Mouse (Mus musculus) left cerebral cortex, adult 2 months (tissue): ENCODE data around the gene Prmt7. TPM values are rescaled to one million over a fixed set of nuclear protein-coding genes. Genes with fewer than 3 reads are reported as not detected.

Experiments
- DNase-seq, 2 experiments: peaks; one replicate each; pipeline ENCODE4 v3.0.0; 2021 to 2022; ENCODE audit warnings: low spot score in 2 of 2, mixed read lengths in 1 of 2; ENCODE audit errors: extremely low spot score in 1 of 2
- H3K27ac ChIP-seq: fragments of 200-600 bp; 2 replicates; pipeline ENCODE4 v1.8.1; 2022
- H3K4me3 ChIP-seq: fragments of 200-600 bp; 2 replicates; pipeline ENCODE4 v1.8.1; 2022
- CTCF ChIP-seq: fragments of 200-600 bp; IDR thresholded peaks from 2 replicates; pipeline ENCODE4 v1.8.1; 2022; ENCODE audit warnings: antibody characterized with exemption, mild to moderate bottlenecking, moderate library complexity
- intact Hi-C: fragments of 180-260 bp; cut with DNase I; formaldehyde crosslinking; loops from one replicate; pipeline ENCODE4 v1.15.1; 2025
- total RNA-seq, 2 experiments: library from RNA; stranded (reverse); gene quantifications; 2 replicates each; pipeline ENCODE4 v1.2.3; 2021

The Prmt7 gene
- total RNA-seq, 2 experiments from 2014 or later, result 36.5 to 39.4 TPM

- no peak for TF ChIP-seq CTCF
- H3K4me3 ChIP-seq, result no peak overlapping the region
- intact Hi-C loops, result no loop called here
- DNase-seq, result no peak
- H3K27ac ChIP-seq, result no peak overlapping the region
These were observed 20.8 kb downstream of the Prmt7 start for GRCm38 (mm10) chr8:106231536-106231935.

DNA sequence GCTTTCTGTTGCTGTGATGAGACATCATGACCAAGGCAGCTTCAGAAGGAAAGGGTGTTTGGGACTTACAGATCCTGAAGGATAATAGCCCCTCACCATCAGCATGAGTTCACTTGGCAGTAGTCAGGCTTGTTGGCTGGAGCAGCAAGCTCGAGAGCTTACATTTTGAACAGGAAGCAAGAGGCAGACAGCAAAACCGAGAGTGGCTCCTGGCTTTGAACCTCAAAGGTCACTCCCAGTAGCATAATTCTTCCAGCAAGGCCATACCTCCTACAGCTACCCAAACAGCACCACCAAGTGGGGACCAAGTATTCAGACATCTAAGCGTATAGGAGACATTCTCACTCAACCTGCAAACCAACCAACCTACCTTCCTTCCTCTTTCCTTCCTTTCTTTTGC, 22.0 kb downstream of the Prmt7 start:
- TF ChIP-seq CTCF, result no peak
- no peak for DNase-seq
- H3K4me3 ChIP-seq, result no peak overlapping the region
- intact Hi-C loops, result no loop called here
- no peak overlapping the region for H3K27ac ChIP-seq

GRCm38 (mm10) chr8:106234567-106235261, 24.0 kb downstream of the Prmt7 start:
- TF ChIP-seq CTCF, result no peak
- no peak overlapping the region for H3K27ac ChIP-seq
- no peak overlapping the region for H3K4me3 ChIP-seq
- DNase-seq, result peak in 1 of 2 experiments; percentile 25
- intact Hi-C loops, result no loop called here

DNA sequence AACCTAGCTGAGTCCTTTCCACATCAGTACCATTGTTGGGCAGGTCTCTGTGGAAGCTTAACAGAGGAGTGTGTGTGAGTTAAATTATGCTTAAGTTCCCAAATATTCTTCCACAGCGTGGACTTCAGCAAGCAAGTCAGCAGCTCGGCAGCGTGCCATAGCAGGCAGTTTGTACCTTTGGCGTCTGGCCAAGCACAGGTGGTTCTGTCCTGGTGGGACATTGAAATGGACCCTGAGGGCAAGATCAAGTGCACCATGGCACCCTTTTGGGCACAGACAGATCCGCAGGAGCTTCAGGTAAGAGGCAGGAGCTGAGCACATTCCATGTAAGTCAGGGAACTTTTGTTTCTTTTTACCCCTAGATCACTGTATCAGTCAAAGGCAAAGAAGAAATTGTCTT, 26.4 kb downstream of the Prmt7 start:
- intact Hi-C loops, result no loop called here
- no peak for DNase-seq
- Histone ChIP-seq H3K27ac (no peak overlapping the region), H3K4me3 (no peak overlapping the region)
- TF ChIP-seq CTCF, result no peak

GRCm38 (mm10) chr8:106250186-106250585, 39.5 kb downstream of the Prmt7 start:
- Histone ChIP-seq H3K4me3 (no peak overlapping the region), H3K27ac (0 out of 2 replicates have a peak overlapping the region, but pooled peaks have one; percentile 11)
- intact Hi-C loops, result no loop called here
- DNase-seq, result no peak
- no peak for TF ChIP-seq CTCF

DNA sequence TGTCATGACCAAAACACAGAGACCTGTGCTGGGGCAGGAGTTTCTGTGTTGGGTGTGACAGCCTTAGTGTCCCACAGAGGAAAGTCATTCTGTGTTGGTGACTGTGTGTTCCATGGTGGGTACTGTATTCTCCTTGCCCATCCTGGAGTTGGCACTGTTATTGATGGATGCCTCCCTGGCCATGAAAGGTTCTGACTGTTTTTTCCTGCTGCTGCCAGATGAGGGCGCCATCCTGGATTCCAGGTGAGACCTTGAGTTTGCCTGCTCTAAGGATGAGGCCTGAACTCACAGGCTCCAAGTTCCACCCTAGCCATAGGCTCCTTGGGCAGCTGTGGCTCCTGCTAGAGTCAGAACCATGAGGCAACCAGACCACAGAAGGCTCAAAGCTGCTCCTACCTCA, 47.4 kb downstream of the Prmt7 start:
- DNase-seq, result no peak
- TF ChIP-seq CTCF, result peak; percentile 45
- Histone ChIP-seq H3K27ac (no peak overlapping the region), H3K4me3 (no peak overlapping the region)
- intact Hi-C loops, result no loop called here

DNA sequence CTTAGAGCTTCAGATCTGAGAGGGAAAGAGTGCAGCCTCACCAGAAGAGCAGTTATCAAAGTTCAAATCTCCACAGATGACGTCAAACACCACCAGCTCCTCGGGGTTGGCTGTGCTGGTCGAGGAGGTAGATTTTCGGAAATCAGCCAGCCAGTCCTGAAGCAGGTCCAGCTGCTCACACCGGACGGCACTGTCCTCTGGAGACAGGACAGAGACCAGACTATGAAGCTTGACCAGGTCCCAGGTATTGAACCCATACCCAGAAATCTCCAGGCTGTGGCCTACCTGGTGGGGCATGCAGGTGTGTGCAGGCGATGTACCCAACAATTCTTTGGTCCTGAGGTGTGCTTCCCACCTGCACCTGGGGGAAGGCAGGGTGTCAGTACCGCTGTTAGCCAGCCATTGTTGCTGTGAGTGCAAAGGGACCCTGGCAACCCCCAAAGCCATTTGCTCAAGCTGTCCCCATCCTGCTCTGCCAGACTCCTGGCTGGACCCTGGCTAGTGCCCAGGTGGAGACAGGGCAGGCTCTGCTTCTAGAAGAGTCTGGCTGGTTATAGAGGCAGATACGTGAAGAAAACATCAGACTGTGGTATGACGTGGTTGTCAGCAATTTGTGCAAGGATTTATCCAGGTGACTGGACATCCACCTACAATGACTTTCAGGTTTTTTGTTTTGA, 49.0 kb downstream of the Prmt7 start:
- no peak for DNase-seq
- no peak overlapping the region for H3K27ac ChIP-seq
- no peak for TF ChIP-seq CTCF
- no peak overlapping the region for H3K4me3 ChIP-seq
- intact Hi-C loops, result loop anchor here (2.0 kb wide), 1 partner anchor 143 kb away; no protein-coding TSS in a partner anchor

DNA sequence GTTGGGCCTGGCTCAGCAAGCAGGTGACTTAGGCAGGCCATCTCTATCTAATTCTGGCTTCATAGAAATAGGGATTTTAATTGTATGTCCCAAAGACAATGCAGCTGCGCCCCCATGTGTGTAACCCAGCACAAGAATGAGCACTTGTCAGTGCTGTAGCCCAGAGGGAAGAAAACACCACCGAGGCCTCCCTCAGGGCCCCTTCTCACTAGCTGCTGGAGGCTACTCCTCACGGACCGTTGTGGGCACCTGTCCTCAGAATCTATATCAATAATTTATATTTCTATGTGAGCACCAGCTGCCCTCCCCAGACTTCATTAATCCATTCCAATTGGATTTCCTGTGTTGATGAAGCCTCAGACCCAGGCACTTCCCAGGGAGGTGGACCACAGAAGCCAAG, 50.2 kb downstream of the Prmt7 start:
- TF ChIP-seq CTCF, result no peak
- H3K4me3 ChIP-seq, result no peak overlapping the region
- no peak for DNase-seq
- intact Hi-C loops, result loop anchor here (2.0 kb wide), 1 partner anchor 142 kb away; no protein-coding TSS in a partner anchor
- H3K27ac ChIP-seq, result no peak overlapping the region

- intact Hi-C loops, result no loop called here
- TF ChIP-seq CTCF, result no peak
- Histone ChIP-seq H3K4me3 (no peak overlapping the region), H3K27ac (no peak overlapping the region)
- no peak for DNase-seq
These were observed 51.6 kb downstream of the Prmt7 start for GRCm38 (mm10) chr8:106262343-106262742.

DNA sequence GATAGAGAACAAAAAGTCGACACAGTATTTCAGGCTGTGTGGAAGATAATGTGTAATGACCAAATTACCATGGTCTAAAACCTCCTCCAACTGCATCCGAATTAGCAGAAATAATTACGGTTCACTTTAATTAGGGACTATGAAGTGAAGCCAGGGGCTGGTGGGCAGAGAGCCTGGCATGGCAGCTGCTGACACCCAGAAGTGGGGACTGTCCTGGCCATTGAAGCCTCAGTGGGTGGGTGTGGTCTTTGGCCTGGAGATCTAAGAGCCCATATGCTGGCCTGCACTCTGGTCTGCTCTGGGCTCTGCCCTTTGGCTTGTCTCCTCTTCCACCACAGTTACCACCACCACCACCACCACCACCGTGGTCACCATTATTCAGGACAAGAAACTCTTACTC, 53.2 kb downstream of the Prmt7 start:
- no peak overlapping the region for H3K27ac ChIP-seq
- H3K4me3 ChIP-seq, result no peak overlapping the region
- intact Hi-C loops, result no loop called here
- DNase-seq, result no peak
- no peak for TF ChIP-seq CTCF

GRCm38 (mm10) chr8:106265398-106265797, 54.7 kb downstream of the Prmt7 start:
- Histone ChIP-seq H3K27ac (no peak overlapping the region), H3K4me3 (no peak overlapping the region)
- TF ChIP-seq CTCF, result no peak
- intact Hi-C loops, result no loop called here
- no peak for DNase-seq

- TF ChIP-seq CTCF, result no peak
- intact Hi-C loops, result no loop called here
- DNase-seq, result no peak
- Histone ChIP-seq H3K4me3 (no peak overlapping the region), H3K27ac (peak overlapping the region; percentile 53)
These were observed 58.1 kb downstream of the Prmt7 start for GRCm38 (mm10) chr8:106268710-106269346.
